Mouse (Mus musculus) CH12.LX (cell line): ENCODE measurements around the gene Magel2. TPM values are rescaled to one million over a fixed set of nuclear protein-coding genes. Genes with fewer than 3 reads are reported as not detected.

Experiments used
- DNase-seq: peaks from one replicate; pipeline ENCODE4 v3.0.0-alpha.2; 2013; ENCODE audit errors: extremely low read depth
- H3K27ac ChIP-seq: 2 replicates; pipeline ENCODE4 v1.5.1; 2012; ENCODE audit warnings: low read depth, mild to moderate bottlenecking, control low read depth, moderate library complexity; ENCODE audit not compliant: insufficient read depth
- H3K27me3 ChIP-seq: replicated peaks from 2 replicates; pipeline ENCODE3; 2012; ENCODE audit warnings: inconsistent platforms
- H3K36me3 ChIP-seq, 2 experiments: replicated peaks in 1 of 2; 2 replicates each; pipeline versions ENCODE3 to v1.6.1; 2012; ENCODE audit warnings: inconsistent platforms in 1 of 2, low read length in 1 of 2, mild to moderate bottlenecking in 1 of 2, mixed read lengths in 1 of 2, moderate library complexity in 1 of 2; ENCODE audit not compliant: control insufficient read depth in 1 of 2, insufficient read depth in 1 of 2
- H3K4me1 ChIP-seq, 2 experiments: 2 replicates each; pipeline ENCODE4 v1.6.1; 2012; ENCODE audit warnings: inconsistent platforms in 1 of 2, moderate library complexity in 1 of 2; ENCODE audit not compliant: insufficient read depth in 2 of 2, control insufficient read depth in 1 of 2
- H3K4me2 ChIP-seq: 2 replicates; pipeline ENCODE4 v1.6.1; 2012; ENCODE audit warnings: low read depth, mild to moderate bottlenecking, control low read depth; ENCODE audit not compliant: poor library complexity, insufficient read depth, severe bottlenecking
- H3K4me3 ChIP-seq, 3 experiments: fragments of 150-350 bp in 1 of 3; sonication (generic) in 1 of 3; replicated peaks in 1 of 3; 2 replicates each; pipeline versions ENCODE3 to v1.5.1; 2011 to 2012; ENCODE audit warnings: low read depth in 2 of 3, low read length in 2 of 3, mild to moderate bottlenecking in 2 of 3, moderate library complexity in 2 of 3, control low read depth in 1 of 3, improper control_type of control experiment in 1 of 3, inconsistent platforms in 1 of 3, mixed read lengths in 1 of 3; ENCODE audit not compliant: poor library complexity in 1 of 3
- H3K79me2 ChIP-seq: replicated peaks from 2 replicates; pipeline ENCODE4 v1.6.1; 2012; ENCODE audit warnings: mild to moderate bottlenecking, moderate library complexity; ENCODE audit not compliant: control insufficient read depth, poor library complexity, insufficient read depth, severe bottlenecking; ENCODE audit errors: extremely low read depth
- H3K9ac ChIP-seq: 2 replicates; pipeline ENCODE4 v1.6.1; 2012; ENCODE audit warnings: low read depth, mild to moderate bottlenecking, control low read depth, moderate library complexity; ENCODE audit not compliant: insufficient read depth
- H3K9me3 ChIP-seq: replicated peaks from 2 replicates; pipeline ENCODE3; 2012; ENCODE audit warnings: low read length, inconsistent platforms, mixed read lengths
- BHLHE40 ChIP-seq: IDR thresholded peaks from 2 replicates; pipeline ENCODE4 v1.6.1; 2011; ENCODE audit warnings: mild to moderate bottlenecking, low read depth, low read length, improper control_type of control experiment
- CTCF ChIP-seq, 2 experiments: IDR thresholded peaks in 1 of 2; conservative IDR thresholded peaks in 1 of 2; 2 replicates each; pipeline ENCODE4 v1.5.1; 2011 to 2012; ENCODE audit warnings: low read depth in 2 of 2, low read length in 2 of 2, improper control_type of control experiment in 1 of 2, inconsistent platforms in 1 of 2, mild to moderate bottlenecking in 1 of 2, moderate library complexity in 1 of 2
- ELF1 ChIP-seq: IDR thresholded peaks from 2 replicates; pipeline ENCODE4 v1.6.1; 2014; ENCODE audit warnings: low read depth, mild to moderate bottlenecking, inconsistent platforms, low read length, improper control_type of control experiment
- EP300 ChIP-seq: IDR thresholded peaks from 2 replicates; pipeline ENCODE4 v1.6.1; 2011; ENCODE audit warnings: low read length, improper control_type of control experiment
- IRF4 ChIP-seq: IDR thresholded peaks from 2 replicates; pipeline ENCODE4 v1.6.1; 2014; ENCODE audit warnings: low read depth, mild to moderate bottlenecking, inconsistent platforms, low read length, improper control_type of control experiment
- JUN ChIP-seq: IDR thresholded peaks from 2 replicates; pipeline ENCODE4 v1.6.1; 2011; ENCODE audit warnings: low read depth, mild to moderate bottlenecking, low read length, improper control_type of control experiment, moderate library complexity; ENCODE audit not compliant: insufficient read depth
- KAT2A ChIP-seq: IDR thresholded peaks from 2 replicates; pipeline ENCODE4 v1.6.1; 2012; ENCODE audit warnings: low read length, improper control_type of control experiment, inconsistent platforms; ENCODE audit not compliant: insufficient replicate concordance
- MAZ ChIP-seq: IDR thresholded peaks from 2 replicates; pipeline ENCODE4 v1.6.1; 2012; ENCODE audit warnings: low read depth, mild to moderate bottlenecking, inconsistent platforms, low read length, improper control_type of control experiment, moderate library complexity
- MXI1 ChIP-seq: IDR thresholded peaks from 2 replicates; pipeline ENCODE4 v1.6.1; 2011; ENCODE audit warnings: mild to moderate bottlenecking, low read depth, low read length, improper control_type of control experiment
- MYC ChIP-seq: IDR thresholded peaks from 2 replicates; pipeline ENCODE4 v1.6.1; 2011; ENCODE audit warnings: low read depth, mild to moderate bottlenecking, improper control_type of control experiment, low read length
- POLR2A ChIP-seq: IDR thresholded peaks from 2 replicates; pipeline ENCODE4 v1.6.1; 2011; ENCODE audit warnings: low read depth, mild to moderate bottlenecking, improper control_type of control experiment, low read length
- POLR2AphosphoS2 ChIP-seq: IDR thresholded peaks from 2 replicates; pipeline ENCODE4 v1.6.1; 2011; ENCODE audit warnings: low read depth, low read length, improper control_type of control experiment
- RAD21 ChIP-seq: IDR thresholded peaks from 2 replicates; pipeline ENCODE4 v1.6.1; 2011; ENCODE audit warnings: low read depth, mild to moderate bottlenecking, low read length, improper control_type of control experiment, moderate library complexity
- SIN3A ChIP-seq: IDR thresholded peaks from 2 replicates; pipeline ENCODE4 v1.6.1; 2012; ENCODE audit warnings: low read length, improper control_type of control experiment, inconsistent platforms
- SMC3 ChIP-seq: IDR thresholded peaks from 2 replicates; pipeline ENCODE4 v1.6.1; 2011; ENCODE audit warnings: low read depth, low read length, improper control_type of control experiment
- UBTF ChIP-seq: IDR thresholded peaks from 2 replicates; pipeline ENCODE4 v1.6.1; 2012; ENCODE audit warnings: low read depth, mild to moderate bottlenecking, inconsistent platforms, low read length, improper control_type of control experiment, moderate library complexity
- USF1 ChIP-seq: IDR thresholded peaks from 2 replicates; pipeline ENCODE4 v1.6.1; 2014; ENCODE audit warnings: low read depth, mild to moderate bottlenecking, inconsistent platforms, low read length, improper control_type of control experiment
- USF2 ChIP-seq: conservative IDR thresholded peaks from 2 replicates; pipeline ENCODE4 v1.6.1; 2011; ENCODE audit warnings: low read depth, low read length, improper control_type of control experiment
- ZKSCAN1 ChIP-seq: IDR thresholded peaks from 2 replicates; pipeline ENCODE4 v1.6.1; 2012; ENCODE audit warnings: low read depth, inconsistent platforms, low read length, improper control_type of control experiment, borderline replicate concordance
- dilution Hi-C: fragments of 300-500 bp; cut with MboI; formaldehyde crosslinking; loops from 2 replicates; pipeline ENCODE4 v1.14.3; 2020; ENCODE audit warnings: low sequenced_read_pairs; ENCODE audit not compliant: extremely low pct_unique_long_range_greater_than_20kb, extremely low pct_ligation_motif_present
- in situ Hi-C: fragments of 300-500 bp; cut with MboI; formaldehyde crosslinking; loops from 3 replicates; pipeline ENCODE4 v1.14.3; 2019; ENCODE audit warnings: low sequenced_read_pairs, low pct_ligation_motif_present, low pct_unique_long_range_greater_than_20kb, mixed read lengths
- polyA plus RNA-seq: library from polyadenylated mRNA; unstranded; fragments of >175 nt; gene quantifications from 2 replicates; pipeline ENCODE4 v1.2.1, GENCODE M21; 2012; ENCODE audit warnings: low read depth; ENCODE audit not compliant: insufficient read length
- total RNA-seq, 2 experiments: library from RNA; depleted of rRNA; stranded (reverse); fragments of 300-350 nt in 1 of 2; fragments of >200 nt in 1 of 2; gene quantifications; 2 replicates each; pipeline ENCODE4 v1.2.3; 2012 to 2014

Gene Magel2
- total and polyA plus RNA-seq, 3 experiments, result not detected

- no peaks in the 10 kb centered on the region for H3K79me2 ChIP-seq
- in situ Hi-C loops (loop anchor here (25.0 kb wide), 1 partner anchor 141 kb away; no protein-coding TSS in a partner anchor), dilution Hi-C loops (no loop called here)
- peak overlapping the region in 1 of 3 experiments; percentile 4 for H3K4me3 ChIP-seq
- no peak for DNase-seq
- no peak overlapping the region for H3K9ac ChIP-seq
- TF ChIP-seq JUN (no peak), SIN3A (no peak), BHLHE40 (no peak), MXI1 (no peak), MYC (no peak), ELF1 (no peak), ZKSCAN1 (no peak), SMC3 (no peak), USF1 (no peak), USF2 (no peak), IRF4 (no peak), KAT2A (no peak), EP300 (no peak), POLR2AphosphoS2 (no peak), MAZ (no peak), UBTF (no peak)
- H3K27me3 ChIP-seq, result no peaks in the 10 kb centered on the region
- H3K36me3 ChIP-seq, result no peaks in the 10 kb centered on the region
- no peak overlapping the region for H3K4me2 ChIP-seq
- H3K4me1 ChIP-seq, result no peaks in the 10 kb centered on the region
- no peak overlapping the region for H3K27ac ChIP-seq
- peaks cover 70% of the 10 kb centered on the region for H3K9me3 ChIP-seq
These were observed 1.7 kb downstream of the Magel2 start for GRCm38 (mm10) chr7:62378529-62378928.

- Histone ChIP-seq H3K36me3 (no peaks in the 10 kb centered on the region), H3K27me3 (no peaks in the 10 kb centered on the region), H3K79me2 (no peaks in the 10 kb centered on the region), H3K4me1 (no peaks in the 10 kb centered on the region), H3K4me2 (no peak overlapping the region), H3K4me3 (no peak overlapping the region), H3K9me3 (peaks cover 58% of the 10 kb centered on the region), H3K27ac (no peak overlapping the region), H3K9ac (no peak overlapping the region)
- dilution Hi-C loops, result no loop called here
- no peak for DNase-seq
- in situ Hi-C loops, result loop anchor here (25.0 kb wide), 1 partner anchor 145 kb away; no protein-coding TSS in a partner anchor
- TF ChIP-seq RAD21 (peak; percentile 49), POLR2A (no peak), SMC3 (peak; percentile 18), CTCF (conservative IDR thresholded peaks at IDR 0.05 in 1 of 2, IDR thresholded peaks at IDR 0.05 in 1 of 2; ENCODE audit: low read depth in 2 of 2, low read length in 2 of 2) (peak in 1 of 2 experiments; percentile 40; a peak in 2 of 4 replicates)
These were observed 5.6 kb downstream of the Magel2 start for GRCm38 (mm10) chr7:62382391-62382790.
